Mouse (Mus musculus) intestine, embryonic 14.5 days (tissue): ENCODE measurements around the gene Raf1. TPM values are rescaled to one million over a fixed set of nuclear protein-coding genes. Genes with fewer than 3 reads are reported as not detected.

ENCODE experiments used
- ATAC-seq: fragments of 200-750 bp; cut with Nextera tagmentation; replicated peaks from 2 replicates; pipeline ENCODE4 v1.8.0; 2017; ENCODE audit warnings: low read depth, moderate number of reproducible peaks, moderate TSS enrichment, moderate library complexity; ENCODE audit not compliant: low FRiP score, low TSS enrichment
- DNase-seq: peaks from one replicate; pipeline ENCODE4 v3.0.0-alpha.2; 2018; ENCODE audit warnings: low spot score
- H3K27ac ChIP-seq: fragments of 300-500 bp; sonication (generic); 2 replicates; pipeline ENCODE4 v1.5.1; 2014; ENCODE audit warnings: low read depth, mild to moderate bottlenecking, control low read depth
- H3K27me3 ChIP-seq: fragments of 300-500 bp; sonication (generic); replicated peaks from 2 replicates; pipeline ENCODE4 v1.6.1; 2014; ENCODE audit warnings: low read length, control low read depth; ENCODE audit not compliant: control insufficient read depth, insufficient read depth
- H3K36me3 ChIP-seq: fragments of 300-500 bp; sonication (generic); 2 replicates; pipeline ENCODE4 v1.6.1; 2014; ENCODE audit warnings: low read length, control low read depth; ENCODE audit not compliant: control insufficient read depth, insufficient read depth
- H3K4me1 ChIP-seq: fragments of 300-500 bp; sonication (generic); replicated peaks from 2 replicates; pipeline ENCODE4 v1.6.1; 2014; ENCODE audit warnings: low read length, control low read depth, mixed read lengths; ENCODE audit not compliant: control insufficient read depth, insufficient read depth
- H3K4me2 ChIP-seq: fragments of 300-500 bp; sonication (generic); 2 replicates; pipeline ENCODE4 v1.6.1; 2014; ENCODE audit warnings: low read length
- H3K4me3 ChIP-seq: fragments of 300-500 bp; sonication (generic); 2 replicates; pipeline ENCODE4 v1.5.1; 2014; ENCODE audit warnings: low read depth, low read length, control low read depth, mixed read lengths
- H3K9ac ChIP-seq: fragments of 300-500 bp; sonication (generic); 2 replicates; pipeline ENCODE4 v1.6.1; 2014; ENCODE audit warnings: mild to moderate bottlenecking, low read length
- H3K9me3 ChIP-seq: fragments of 300-500 bp; sonication (generic); 2 replicates; pipeline ENCODE4 v1.6.1; 2016; ENCODE audit warnings: low read length, control low read depth; ENCODE audit not compliant: control insufficient read depth
- WGBS: fragments of 180-500 bp; shearing (Covaris S2); extraction: QIAGEN DNeasy Blood & Tissue Kit; methylation state at CpG from one replicate; pipeline ENCODE4 v1.1.7; 2014; 5-methylcytosine and 5-hydroxymethylcytosine counted together
- polyA plus RNA-seq: library from polyadenylated mRNA; unstranded; fragments of >200 nt; fragmentation: Nextera tagmentation; extraction: Ambion mirVana; gene quantifications from 2 replicates; pipeline ENCODE4 v1.2.1, GENCODE M21; 2014

The Raf1 gene
- polyA plus RNA-seq, 1 experiment from 2014 or later = 114 TPM

- no peak for ATAC-seq
- Histone ChIP-seq H3K9ac (no peak overlapping the region), H3K4me2 (no peak overlapping the region), H3K4me1 (no peaks in the 10 kb centered on the region), H3K4me3 (no peak overlapping the region), H3K27me3 (no peaks in the 10 kb centered on the region), H3K9me3 (no peaks in the 10 kb centered on the region), H3K27ac (no peak overlapping the region), H3K36me3 (peaks cover 89% of the 10 kb centered on the region)
- DNase-seq = no peak
Observed at GRCm38 (mm10) chr6:115613793-115614192, 62.6 kb downstream of the Raf1 start.

GRCm38 (mm10) chr6:115610301-115610700, 66.1 kb downstream of the Raf1 start:
- Histone ChIP-seq H3K9me3 (no peaks in the 10 kb centered on the region), H3K27ac (no peak overlapping the region), H3K27me3 (no peaks in the 10 kb centered on the region), H3K9ac (no peak overlapping the region), H3K36me3 (peaks cover 60% of the 10 kb centered on the region), H3K4me3 (no peak overlapping the region), H3K4me1 (no peaks in the 10 kb centered on the region), H3K4me2 (no peak overlapping the region)
- DNase-seq (no peak), ATAC-seq (no peak)
- WGBS = 96% methylated on average over 5 of the region's 5 CpGs

GRCm38 (mm10) chr6:115609121-115609520, 67.3 kb downstream of the Raf1 start:
- no peak overlapping the region for H3K4me2 ChIP-seq
- peaks cover 51% of the 10 kb centered on the region for H3K36me3 ChIP-seq
- no peak overlapping the region for H3K27ac ChIP-seq
- no peaks in the 10 kb centered on the region for H3K9me3 ChIP-seq
- no peak for DNase-seq
- H3K4me1 ChIP-seq = no peaks in the 10 kb centered on the region
- H3K9ac ChIP-seq = no peak overlapping the region
- no peak overlapping the region for H3K4me3 ChIP-seq
- WGBS = 64% methylated on average over 3 of the region's 3 CpGs
- ATAC-seq = no peak
- no peaks in the 10 kb centered on the region for H3K27me3 ChIP-seq

DNA sequence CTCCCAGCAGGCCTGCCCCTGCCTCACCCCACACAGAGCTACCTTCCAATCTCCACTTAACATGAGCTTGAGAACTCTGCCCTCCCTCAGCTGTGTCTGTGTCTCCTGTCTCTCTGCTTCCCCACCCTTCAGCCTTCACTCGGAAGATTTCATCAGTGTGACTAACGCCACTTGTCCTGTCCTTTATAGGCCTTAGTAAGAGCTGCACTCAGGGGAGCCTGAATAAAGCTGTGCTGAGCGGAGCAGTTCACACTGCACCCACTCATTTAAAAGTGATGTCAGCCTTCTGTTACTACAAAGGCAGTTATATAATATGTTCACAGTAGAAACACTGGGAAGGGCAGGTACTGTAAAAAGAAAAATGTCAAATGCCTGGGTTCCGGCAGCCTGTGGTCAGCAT, 69.0 kb downstream of the Raf1 start:
- no peaks in the 10 kb centered on the region for H3K9me3 ChIP-seq
- no peak overlapping the region for H3K4me2 ChIP-seq
- H3K9ac ChIP-seq = no peak overlapping the region
- WGBS = 76% methylated on average over 4 of the region's 4 CpGs
- H3K36me3 ChIP-seq = peaks cover 37% of the 10 kb centered on the region
- no peaks in the 10 kb centered on the region for H3K27me3 ChIP-seq
- no peak overlapping the region for H3K27ac ChIP-seq
- no peak for DNase-seq
- no peak for ATAC-seq
- H3K4me3 ChIP-seq = no peak overlapping the region
- H3K4me1 ChIP-seq = 0 out of 2 replicates have a peak, but pooled peaks cover 7% of the 10 kb centered on the region

DNA sequence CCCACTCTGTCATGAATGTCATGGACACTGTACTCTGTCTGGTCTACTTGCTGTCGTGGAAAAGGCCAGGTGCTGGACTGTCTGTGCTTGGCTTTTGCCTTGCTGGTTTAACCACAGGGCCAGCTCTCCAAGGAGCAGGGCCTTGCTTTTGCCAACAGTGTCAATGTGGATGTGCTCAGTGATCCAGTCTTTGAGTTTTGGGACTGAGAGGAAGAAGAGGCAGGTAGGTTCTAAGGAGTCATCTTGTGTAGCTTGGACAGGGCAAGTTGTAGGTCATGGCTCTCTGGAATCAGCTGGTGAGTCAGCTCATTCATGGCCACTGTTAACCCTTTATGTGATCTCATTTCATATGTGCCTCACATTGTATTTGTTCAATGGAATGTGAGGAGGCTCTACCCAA, 70.0 kb downstream of the Raf1 start:
- Histone ChIP-seq H3K9ac (no peak overlapping the region), H3K27me3 (no peaks in the 10 kb centered on the region), H3K4me3 (no peak overlapping the region), H3K4me2 (no peak overlapping the region), H3K9me3 (no peaks in the 10 kb centered on the region), H3K36me3 (peaks cover 28% of the 10 kb centered on the region), H3K27ac (no peak overlapping the region), H3K4me1 (0 out of 2 replicates have a peak, but pooled peaks cover 8% of the 10 kb centered on the region)
- no peak for ATAC-seq
- DNase-seq = no peak
- 86% methylated on average over 1 of the region's 1 CpGs for WGBS

- Histone ChIP-seq H3K9ac (peak within 1 kb of the TSS; percentile 64), H3K36me3 (0 out of 2 replicates have a peak, but pooled peaks cover 9% of the 10 kb centered on the region), H3K4me2 (peak within 1 kb of the TSS; percentile 82), H3K27ac (peak within 1 kb of the TSS; percentile 60), H3K4me3 (peak within 1 kb of the TSS; percentile 70), H3K27me3 (no peaks in the 10 kb centered on the region), H3K4me1 (0 out of 2 replicates have a peak, but pooled peaks cover 8% of the 10 kb centered on the region), H3K9me3 (no peaks in the 10 kb centered on the region)
- peak; percentile 96 for ATAC-seq
- WGBS = under 1% methylated on average over 61 of the region's 61 CpGs
- DNase-seq = peak; percentile 97
Observed at GRCm38 (mm10) chr6:115601715-115602523, 74.5 kb downstream of the Raf1 start, which contains the start of gene Mkrn2. Gene Mkrn2, plus strand, starts transcription at chr6:115601902.

DNA sequence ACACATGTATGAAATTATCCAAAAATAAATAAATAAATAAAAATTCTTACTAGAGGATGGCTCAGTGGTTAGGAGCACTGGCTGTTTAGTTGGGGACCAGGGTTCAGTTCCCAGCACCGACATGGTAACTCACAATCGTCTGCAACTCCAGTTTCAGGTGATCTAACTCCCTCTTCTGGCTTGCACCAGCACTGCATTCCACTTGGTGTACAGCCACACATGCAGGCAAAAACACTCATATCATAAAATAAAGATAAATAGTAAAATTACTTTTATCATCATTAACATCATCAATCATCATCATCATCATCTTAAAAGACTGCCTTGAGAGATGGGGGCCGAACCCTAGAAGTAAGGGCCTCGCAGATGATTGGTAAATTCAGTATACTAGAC, 75.1 kb downstream of the Raf1 start:
- Histone ChIP-seq H3K36me3 (0 out of 2 replicates have a peak, but pooled peaks cover 9% of the 10 kb centered on the region), H3K27me3 (no peaks in the 10 kb centered on the region), H3K9ac (no peak overlapping the region), H3K4me1 (0 out of 2 replicates have a peak, but pooled peaks cover 8% of the 10 kb centered on the region), H3K4me3 (peak overlapping the region; percentile 70), H3K9me3 (no peaks in the 10 kb centered on the region), H3K4me2 (peak overlapping the region; percentile 82), H3K27ac (no peak overlapping the region)
- DNase-seq = peak; percentile 59
- no peak for ATAC-seq
- WGBS = 72% methylated on average over 4 of the region's 4 CpGs

DNA sequence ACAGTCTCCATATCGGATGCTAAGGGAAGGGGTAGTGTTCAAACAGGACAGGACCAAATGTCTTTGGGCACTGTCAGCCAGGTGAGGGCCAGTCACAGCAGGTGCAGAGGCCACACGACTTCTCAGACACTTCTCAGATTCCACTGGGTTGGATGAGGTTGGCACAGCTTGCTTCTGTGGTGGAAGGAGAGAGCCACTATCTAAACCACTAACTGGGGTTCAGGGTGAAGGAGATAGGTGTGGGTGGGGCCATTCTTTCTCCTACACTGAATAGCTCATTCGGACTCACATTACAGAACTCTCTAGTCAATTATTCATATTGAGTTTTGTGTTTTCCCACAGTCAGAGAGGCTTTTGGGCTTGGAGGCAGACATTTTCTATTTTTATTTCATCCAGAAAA, 80.8 kb downstream of the Raf1 start:
- ATAC-seq (no peak), DNase-seq (no peak)
- H3K9ac ChIP-seq = no peak overlapping the region
- H3K9me3 ChIP-seq = no peaks in the 10 kb centered on the region
- no peaks in the 10 kb centered on the region for H3K27me3 ChIP-seq
- H3K4me1 ChIP-seq = no peaks in the 10 kb centered on the region
- H3K4me3 ChIP-seq = no peak overlapping the region
- no peaks in the 10 kb centered on the region for H3K36me3 ChIP-seq
- no peak overlapping the region for H3K27ac ChIP-seq
- no peak overlapping the region for H3K4me2 ChIP-seq
- WGBS = 68% methylated on average over 3 of the region's 3 CpGs

GRCm38 (mm10) chr6:115594463-115594862, 82.0 kb downstream of the Raf1 start:
- 73% methylated on average over 3 of the region's 3 CpGs for WGBS
- Histone ChIP-seq H3K27ac (no peak overlapping the region), H3K36me3 (no peaks in the 10 kb centered on the region), H3K4me3 (no peak overlapping the region), H3K4me2 (no peak overlapping the region), H3K9me3 (no peaks in the 10 kb centered on the region), H3K9ac (no peak overlapping the region), H3K27me3 (no peaks in the 10 kb centered on the region), H3K4me1 (no peaks in the 10 kb centered on the region)
- DNase-seq = no peak
- ATAC-seq = no peak
